Mouse (Mus musculus) forelimb bud, embryonic 11.5 days (tissue): ENCODE data around the gene Megf8.
"Not testable (repeated sequence)": the region's sequence is repeated elsewhere in the genome, so short reads cannot be mapped to it uniquely, and the experiment has no call there.

Source experiments
- DNase-seq: peaks from one replicate; pipeline ENCODE4 v3.0.0-alpha.2; 2012; ENCODE audit warnings: low read depth, low spot score

Gene Megf8

DNA sequence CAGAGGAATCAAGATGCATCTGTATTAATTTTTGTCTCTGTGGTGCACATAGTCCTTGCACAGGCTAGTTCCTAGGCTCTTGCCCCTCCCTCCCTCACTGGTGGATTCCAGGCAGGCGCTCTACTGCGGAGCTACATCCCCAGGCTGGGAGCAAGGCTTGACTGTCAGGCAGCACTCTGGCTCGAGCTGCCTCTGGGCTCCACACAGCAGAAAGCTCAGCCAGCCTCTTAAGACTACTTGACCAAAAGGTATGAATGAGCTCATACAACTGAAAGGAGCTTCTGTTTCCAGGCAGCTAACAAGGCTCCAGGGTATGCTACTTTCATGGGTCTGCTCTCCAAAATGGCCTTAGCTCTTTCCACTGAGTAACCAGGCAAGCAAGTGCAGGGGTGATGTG is 64.3 kb downstream of the Megf8 start:
- no peak for DNase-seq

DNA sequence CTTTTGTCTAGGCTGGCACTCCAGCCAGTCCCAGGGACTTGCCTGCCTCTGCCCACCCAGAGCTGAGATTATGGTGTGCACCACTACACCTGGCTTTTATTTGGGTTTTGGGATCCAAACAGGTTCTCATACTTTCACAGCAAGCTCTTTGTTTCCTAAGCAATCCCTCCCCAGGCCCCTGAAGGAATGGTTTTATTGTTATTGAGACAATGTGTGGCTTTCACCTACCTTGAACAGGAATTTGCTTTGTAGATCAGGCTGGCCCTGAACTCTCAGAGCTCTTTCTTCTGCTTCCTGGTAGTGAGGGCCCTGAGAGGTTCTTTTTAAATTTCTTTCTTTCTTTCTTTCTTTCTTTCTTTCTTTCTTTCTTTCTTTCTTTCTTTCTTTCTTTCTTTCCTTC is 65.6 kb downstream of the Megf8 start:
- DNase-seq = no peak

DNA sequence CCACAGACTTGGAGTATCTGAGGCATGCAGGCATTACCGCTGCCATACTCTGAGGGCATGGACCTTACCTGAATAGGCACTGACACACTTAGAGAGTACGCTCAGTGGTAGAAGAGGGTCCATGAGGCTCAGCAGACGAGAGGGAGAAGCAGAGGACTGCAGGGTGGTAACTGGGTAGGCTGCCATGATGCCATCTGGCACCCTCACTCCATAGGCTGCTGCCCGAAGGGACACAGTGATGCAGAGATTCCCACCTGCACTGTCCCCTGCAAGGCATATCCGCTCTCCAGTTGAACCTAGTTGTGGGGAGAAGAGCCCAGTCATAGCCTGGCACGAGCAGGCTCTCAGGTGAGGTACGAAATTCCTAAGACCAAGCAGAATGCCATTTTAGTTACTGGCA is 66.4 kb downstream of the Megf8 start:
- DNase-seq = no peak

DNA sequence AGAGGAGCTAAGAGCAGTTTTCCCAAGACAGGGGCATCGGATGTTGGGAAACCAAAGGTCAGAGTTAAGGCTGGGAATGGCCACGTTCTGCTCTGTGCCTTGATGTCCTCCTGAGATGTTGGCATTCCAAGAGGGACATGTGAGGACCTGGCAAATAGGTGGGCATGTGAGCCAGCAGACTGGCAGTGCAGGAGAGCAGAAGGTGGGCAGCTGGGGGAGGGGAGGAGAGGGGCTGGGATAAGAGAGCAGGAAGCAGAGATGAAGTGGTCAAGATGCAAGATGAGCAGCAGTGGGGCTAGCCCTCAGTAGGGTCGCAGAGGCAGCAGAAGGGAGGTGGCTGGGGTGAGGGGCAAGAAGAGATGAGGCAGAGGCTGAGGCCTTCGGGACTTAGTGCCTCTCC is 66.9 kb downstream of the Megf8 start:
- no peak for DNase-seq

DNA sequence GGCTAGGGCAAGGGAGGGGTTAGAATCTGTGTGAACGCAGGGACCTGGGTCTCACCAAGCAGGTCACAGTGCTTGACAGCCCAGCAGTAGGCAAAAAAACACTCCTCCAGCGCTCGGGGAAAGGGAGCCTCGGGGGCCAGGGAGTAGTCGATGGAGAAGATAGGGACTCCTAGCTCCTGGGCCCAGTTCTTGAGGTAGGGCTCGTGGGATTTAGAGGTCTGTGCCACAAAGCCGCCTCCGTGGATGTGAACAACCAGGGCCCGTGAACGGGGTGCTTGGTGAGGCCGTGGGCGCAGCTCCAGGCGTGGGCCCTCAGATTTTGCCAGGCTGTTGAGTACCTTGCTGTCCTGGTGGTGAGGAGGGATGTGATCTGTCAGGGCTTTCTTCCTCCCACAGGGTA is 67.4 kb downstream of the Megf8 start:
- no peak for DNase-seq

DNA sequence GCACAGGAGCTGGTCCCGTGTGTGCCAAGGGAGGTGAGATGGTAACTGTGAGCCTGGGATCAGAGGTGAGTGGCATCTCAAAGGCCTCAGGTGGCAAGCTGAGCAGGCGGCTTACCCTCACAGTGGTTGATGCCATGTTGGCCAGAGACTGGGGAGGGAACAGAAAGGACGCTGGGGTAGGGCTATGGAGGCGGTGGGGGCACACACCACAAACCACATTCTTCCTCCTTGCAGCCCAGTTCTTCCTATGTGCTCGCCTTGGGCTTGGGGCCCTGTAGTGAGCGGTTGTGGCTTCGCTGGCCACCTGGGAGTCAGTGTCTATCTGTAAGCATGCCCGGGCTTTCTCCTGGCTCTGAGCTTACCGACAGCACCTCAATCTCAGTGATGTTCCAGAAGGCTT is 67.9 kb downstream of the Megf8 start:
- no peak for DNase-seq

DNA sequence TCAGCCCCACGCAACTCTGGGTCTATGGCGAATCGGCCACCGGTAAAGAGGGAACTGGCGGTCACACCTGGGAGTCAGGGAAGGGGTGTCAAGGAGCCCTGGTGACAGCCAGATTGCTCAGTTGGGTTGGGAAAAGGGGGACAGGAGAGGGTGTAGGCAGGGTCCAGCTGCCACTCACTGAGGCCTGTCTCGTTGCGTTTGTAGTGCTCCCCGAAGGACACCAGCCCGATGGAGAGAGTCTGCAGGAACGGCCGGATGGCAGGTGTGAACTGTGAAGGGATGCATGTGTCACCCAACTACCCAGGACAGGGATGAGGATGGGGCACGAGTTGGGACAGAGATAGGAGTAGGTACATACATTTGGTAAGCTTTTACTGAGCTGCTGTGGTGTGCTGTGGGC is 68.3 kb downstream of the Megf8 start:
- no peak for DNase-seq

DNA sequence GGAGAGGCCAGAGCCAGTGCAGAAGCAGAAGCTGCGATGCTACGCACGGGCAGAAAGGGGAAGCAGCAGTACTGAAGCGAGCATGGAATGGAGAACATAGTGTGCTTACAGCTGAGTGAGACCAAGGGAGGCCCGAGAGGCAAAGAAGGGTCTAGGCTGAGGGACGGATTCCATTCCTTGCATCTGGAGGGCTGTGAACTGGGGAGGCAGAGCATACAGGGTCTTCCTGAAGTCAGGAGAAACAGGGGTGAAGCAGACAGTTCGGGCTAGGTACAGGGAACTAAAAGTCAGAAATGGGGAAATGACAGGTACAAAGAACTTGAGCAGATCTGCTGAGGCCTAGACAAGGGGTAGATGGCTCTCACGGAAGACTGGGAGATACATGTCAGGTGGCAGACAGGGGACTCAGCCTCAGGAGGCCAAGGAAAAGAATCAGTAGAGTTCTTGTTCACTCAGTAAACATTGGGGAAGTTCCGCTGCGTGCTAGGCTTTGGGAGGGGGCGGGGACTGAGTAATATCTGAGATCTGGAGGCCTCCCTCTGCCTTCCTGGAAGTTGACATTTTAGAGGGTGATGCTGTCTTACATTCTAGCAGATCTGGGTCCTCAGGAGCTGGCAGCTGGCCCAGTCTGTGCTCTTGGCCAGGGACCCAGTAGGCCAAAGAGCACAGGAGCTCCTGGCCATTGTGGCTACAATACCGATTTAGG is 69.0 kb downstream of the Megf8 start:
- no peak for DNase-seq

DNA sequence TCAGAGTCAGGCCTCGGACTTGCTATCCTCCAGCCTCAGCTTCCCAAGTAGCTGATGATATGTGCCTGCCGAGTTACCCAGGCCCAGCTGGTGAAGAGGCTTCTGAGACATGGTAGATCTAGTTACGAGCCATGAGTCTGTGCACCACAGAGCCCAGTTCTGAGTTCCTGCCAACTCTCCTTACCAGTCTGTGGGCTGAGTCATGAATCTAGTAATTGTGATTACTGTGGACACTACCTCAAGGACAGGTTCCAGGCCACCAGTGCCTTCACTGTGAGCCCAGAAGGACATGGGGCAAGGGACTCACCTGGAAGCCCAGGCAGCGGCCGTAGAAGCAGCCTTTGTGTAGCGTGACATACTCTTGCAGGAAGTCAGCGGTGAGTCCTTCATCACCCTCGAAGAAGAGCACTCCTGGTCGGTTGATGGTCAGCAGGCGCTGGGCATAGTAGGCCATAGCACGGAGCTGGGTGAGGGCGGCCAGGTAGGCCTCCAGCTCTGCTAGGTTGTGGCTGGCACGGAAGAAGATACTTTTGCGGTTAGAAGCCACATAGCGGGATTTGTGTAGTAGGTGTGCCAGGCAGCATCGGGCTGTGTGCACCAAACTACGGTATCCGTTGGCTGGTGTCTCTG is 71.0 kb downstream of the Megf8 start:
- DNase-seq = no peak

DNA sequence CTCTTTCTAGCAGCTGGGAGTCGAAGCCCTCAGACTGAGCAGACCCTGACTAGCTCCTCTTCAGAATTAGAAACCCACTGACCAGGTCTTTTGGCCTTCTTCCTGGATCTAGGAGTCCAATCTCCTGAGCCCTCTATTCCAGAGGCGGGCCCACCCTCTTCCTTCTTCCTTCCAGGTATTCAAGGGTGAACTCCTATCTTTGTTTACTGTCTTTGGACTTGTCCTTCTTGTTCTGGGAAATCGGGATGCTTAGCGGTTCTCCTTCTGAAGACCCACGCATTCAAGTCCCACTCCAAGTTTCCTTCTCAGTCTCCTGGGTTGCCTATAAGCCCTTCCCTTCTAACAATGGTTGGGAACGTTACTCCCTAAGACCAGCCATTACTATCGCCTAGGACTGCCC is 72.0 kb downstream of the Megf8 start:
- no peak for DNase-seq

DNA sequence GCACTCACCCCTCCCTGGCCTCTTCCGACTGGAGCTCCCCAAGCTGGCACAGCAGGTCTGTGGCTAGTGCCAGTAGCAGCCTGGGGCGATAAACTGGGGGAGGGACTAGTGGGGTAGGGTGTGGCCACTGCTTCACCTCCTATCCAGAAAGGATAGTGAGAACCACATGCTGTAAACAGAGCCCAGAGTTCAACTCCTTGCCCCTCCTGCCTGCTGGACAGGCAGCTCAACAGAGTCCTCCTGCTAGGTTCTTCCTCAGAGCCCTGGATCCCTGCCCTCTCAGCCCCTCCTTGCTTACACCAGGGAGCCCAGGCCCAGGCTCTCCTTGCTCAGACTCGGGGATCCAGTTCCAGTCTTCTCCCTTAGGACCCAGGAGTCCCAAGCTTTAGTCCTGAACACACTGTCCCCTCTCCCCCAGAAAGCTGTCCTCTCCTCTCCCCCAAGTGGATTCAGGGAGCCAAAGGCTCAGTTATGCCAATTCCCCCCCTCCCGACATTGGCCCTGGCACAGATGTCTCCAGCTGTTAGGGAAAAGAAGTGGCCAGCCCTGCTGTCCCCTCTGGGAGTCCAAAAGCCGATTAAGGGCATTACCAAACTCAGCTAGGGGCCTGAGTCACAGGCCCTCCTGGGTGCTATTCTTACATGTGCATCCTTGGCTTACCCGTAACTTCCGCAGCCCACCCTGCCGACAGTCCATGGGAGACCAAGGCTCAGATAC is 73.2 kb downstream of the Megf8 start:
- no peak for DNase-seq

DNA sequence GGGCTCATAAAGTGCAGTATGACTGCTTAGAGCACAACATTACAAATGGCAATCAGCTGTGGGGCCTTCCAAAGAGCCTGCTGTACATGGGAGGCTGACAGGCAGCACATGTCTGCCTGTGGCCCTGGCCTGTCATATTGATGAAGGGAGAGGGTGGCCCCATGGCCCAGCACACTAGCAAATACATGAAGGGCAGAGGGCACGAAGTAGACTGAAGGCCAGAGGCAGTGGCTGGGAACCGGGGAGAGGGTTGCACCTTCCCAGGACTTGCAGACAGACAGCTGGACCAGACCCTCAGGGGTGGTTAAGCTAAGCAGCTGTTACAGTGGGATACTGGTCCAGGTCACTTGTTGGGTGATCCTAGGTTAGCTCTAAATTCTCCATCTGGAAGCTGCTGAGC is 74.0 kb downstream of the Megf8 start:
- DNase-seq = no peak

DNA sequence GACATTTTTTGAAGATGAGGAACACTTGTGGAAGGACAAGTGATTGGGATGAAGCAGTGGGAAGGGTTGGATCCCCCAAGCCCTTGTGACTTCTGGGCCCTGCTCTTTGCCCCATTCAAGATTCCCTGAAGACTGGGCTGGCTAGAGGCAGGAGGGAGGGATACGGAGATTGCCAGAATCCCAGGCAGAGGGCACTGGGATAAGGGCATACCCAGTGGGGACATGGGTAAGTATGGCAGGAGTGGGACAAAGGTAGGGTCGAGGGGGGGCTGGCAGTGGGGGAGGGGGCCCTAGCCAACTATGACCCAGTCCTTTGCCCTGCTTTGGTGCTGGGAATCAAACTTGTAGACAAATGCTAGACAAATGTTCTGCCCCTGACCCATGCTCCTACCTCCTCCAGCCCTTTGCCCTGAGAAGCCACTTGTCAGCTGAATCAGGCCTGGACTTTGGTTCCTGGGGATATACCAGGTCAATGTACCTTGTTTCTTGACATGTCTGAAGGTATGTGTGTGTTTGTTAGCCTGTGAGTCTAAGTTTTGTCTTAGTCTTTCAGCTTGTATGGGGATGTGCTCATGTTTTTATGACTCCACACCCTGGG is 75.0 kb downstream of the Megf8 start:
- DNase-seq = no peak

DNA sequence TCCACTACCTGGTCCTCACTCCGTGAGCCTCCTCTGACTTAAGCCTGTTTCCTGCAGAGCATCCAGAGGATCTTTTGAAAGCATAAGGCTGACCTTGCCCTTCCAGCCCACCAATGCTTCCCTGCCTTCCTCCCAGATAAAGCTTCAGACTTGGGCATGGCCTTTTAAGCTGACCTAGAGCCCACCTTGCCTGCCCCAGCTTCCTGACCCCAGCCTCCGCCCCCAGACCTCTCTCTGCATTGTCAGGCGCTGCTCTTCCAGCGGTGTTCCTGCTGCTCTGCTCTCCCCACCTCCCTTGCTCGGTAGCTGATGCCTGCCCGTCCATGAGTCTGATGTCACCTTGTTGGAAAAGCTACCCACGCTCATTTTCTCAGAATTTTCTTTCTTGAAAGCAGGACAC is 75.9 kb downstream of the Megf8 start:
- DNase-seq = no peak

DNA sequence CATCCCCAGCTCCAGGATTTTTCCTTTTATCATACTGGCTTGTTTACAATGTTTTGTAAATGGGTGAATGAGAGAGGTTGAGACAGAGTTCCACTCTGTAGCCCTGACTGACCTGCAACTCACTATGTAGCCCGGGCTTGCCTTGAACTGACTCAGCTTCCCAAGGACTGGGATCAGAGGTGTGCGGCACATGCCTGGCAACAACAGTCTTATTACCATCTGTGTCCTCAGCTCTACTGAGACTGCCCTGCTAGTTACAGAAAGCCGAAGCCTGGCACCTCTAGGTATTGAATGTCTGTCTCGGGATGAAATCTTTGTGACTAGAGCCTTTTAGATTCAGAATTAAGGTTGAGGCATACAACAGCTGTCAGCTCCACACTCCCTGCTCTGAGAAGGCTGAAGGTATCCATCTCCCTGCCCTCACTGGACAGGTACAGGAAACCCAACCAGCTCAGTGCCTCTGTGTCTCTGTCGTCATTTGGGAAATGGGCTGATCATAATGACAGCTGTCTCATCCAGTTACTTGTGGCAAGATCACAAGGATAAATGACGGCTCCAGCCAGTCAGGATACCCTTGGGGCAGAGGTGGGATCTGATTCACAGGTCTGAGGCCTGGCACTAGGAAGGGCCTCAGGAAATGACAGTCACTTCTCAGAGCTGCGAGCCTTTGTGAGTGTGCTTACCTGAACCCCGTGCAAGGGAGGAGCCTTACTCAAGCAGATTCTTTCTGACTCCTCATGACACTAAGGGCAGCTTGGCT is 76.7 kb downstream of the Megf8 start:
- DNase-seq = no peak

DNA sequence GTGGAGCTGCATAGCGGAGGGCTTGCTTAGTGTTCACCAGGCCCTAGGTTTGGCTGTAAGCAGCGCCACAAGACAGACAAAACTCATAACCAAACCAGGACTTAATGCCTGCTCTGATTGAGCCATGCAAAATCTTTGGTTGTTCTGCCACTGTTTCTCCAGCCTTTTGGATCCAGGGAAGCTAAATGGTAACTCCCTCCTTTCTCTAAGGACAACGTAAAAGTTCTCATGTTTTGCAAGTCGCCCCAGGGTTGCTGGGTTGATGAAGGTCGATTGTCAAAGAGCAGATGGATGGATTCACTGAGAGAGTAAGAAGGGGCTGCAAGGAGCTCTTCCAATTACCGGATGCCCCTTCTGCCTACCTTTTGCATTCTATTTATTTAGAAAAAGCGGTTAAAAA is 77.8 kb downstream of the Megf8 start:
- no peak for DNase-seq

DNA sequence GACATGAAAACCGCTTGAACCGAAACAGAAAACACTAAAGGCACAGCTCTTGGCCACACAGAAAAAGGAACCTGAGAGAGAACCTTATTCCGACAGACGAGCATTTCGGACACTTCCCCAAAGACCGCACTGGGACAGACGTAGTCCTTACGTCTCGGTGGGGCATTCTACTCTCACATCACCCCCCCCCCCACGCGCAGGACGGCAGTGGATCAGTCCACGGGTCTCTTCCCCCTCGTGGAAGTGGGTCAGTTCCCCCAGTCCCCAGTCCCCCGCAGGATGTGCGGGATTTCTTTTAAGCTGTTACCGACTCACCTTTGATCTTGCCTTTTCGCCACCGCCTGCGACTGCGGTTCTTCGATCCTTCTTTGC is 78.2 kb downstream of the Megf8 start:
- no peak for DNase-seq

DNA sequence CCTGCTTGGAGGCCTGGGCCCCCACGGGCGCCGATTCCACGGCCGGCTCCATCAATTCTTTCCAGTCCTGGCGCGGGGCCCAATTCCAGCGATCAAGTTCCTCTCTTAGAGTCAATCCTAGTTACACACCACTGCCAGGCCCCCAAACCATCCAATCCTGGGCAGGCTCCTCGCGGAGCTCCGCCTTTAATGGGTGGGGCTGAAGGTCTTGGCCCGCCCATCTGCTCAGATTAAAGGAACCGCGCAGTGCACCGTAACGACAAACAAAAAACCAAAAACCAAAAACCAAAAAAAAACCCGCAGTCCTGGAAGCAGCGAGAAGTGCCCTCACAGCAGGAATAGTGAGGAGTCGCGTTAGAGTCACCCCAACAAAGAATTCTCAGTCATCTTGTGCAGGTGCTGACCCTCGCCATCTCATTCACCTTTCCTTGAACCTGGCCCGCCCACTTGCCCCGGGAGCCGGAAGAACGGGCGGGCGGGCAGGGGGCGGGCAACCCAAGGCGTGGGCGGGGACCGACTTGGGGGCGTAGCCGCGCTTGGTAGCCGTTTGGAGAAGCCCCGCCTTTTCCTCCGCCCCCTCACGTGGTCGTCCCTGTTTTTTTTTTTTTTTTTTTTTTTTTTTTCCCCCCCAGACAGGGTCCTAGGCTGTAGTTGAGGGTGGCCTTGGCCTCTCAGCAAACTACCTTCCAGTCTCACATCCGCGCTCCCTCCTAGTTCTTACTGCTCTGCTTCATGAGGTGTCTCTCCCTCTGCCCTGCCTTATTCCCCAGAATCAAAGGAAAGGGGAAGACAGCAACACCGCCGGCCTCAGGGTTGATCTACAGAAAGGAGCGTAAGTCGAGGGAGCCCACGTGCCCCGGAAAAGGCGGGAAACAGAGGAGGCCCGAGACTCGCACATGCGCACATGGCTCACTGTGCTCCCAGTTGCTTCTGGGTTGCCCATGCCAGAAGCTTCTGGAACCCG is 78.9 kb downstream of the Megf8 start:
- DNase-seq = peak; percentile 93

DNA sequence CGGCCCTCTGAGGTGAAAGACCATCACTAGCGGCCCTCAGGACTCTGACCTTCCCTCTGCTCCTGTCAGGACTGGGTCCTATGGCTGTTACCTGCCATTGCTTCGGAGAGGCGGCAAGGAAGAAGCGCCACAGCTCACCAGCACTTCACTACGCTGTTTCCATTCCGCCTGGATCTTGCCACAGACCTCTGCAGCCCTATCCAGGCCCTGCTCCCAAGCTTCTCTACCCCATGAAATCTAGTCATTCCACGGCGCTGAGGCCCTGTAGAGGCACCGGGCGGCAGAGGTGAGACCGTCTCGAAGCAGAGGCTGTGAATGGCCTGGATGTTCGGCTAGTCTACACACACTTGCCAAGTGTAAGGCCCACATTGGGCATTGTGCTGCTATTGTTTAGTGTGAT is 79.7 kb downstream of the Megf8 start:
- DNase-seq = no peak

DNA sequence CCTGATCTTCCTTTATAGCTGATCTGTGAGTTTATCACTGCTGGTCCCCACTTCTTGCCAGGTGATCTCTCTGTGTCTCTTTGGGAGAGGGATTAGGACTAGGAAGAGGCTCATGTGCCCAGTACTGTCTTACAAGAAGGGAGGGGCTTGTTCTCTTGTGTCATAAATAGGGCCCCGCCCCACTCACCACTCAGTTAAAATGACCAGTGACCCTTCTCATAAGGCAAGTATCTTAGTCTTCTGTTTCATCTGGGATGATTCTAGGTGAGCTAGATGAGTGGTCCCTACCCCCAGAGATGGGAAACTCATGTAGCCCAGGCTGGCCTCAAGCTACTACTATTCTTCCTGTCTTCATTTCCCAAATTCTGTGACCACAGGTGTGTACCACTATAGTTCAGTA is 81.6 kb downstream of the Megf8 start, which contains the start of gene Lipe:
Gene Lipe (minus strand): TSS at position 101 of the 400 bp plus-strand sequence.
- DNase-seq = no peak

DNA sequence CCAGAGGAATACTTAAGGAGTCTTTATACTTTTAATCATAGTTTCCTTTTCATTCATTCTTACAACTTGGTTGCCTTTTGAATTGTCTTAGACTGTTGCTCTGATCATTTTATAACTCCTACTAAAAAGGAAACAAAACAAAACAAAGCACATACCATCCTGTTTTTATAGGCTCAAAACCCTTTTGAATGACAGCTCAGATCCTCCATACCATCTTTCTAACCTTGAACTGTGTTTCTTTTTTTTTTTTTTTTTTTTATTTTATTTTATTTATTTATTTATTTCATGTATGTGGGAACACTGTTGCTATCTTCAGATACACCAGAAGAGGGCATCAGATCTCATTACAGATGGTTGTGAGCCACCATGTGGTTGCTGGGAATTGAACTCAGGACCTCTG is 82.1 kb downstream of the Megf8 start:
- DNase-seq = not testable (repeated sequence)
